Mouse (Mus musculus): ENCODE data around the gene Ly6g6c.

The Ly6g6c gene

DNA sequence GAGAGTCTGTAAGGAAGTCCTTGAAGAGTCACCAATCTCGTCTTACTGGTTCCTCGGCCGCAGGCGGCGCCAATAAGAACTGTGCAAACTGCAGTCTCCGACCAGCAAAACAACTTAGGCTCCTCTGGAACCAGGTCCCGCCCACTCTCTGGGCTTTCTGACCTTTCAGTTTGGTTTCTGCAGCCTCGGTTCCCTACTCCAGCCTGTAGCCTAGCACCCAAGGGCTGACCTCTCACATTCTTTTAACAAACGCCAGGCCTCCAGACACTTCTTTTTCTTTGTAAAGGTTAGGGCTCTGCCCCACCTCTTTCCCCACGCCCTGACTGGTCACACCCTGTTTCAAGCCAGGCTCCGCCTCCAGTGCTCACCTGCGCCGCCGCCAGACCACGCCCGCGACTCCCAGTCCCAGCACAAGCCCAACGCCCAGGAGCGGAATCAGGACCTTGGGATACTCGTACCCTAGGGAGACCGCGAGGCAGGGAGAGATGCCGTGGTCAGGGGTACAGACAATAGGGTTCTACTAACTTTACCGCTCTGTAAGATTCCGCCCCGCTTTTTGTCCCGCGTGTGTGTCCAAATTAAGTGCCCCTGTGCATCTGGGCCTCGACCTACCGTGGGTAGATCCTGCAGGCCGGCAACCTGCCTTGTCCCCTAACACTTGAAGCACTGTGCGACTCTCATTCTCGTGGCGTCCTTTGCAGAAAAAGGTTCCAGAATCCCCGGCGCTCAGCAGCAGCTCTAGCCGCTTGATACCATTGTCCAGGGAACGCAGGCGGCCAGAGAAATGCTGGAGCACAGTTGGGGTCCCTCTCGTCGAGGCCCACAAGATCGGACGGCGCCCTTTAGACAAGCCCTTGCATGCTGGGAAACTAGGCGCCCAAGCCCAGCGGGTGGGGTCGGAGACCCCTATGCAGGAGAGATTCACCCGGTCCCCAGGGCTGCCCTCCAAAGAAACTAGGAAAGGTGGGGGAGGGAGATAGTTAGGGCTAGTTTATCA, at the start of gene Ly6g6c:
Gene Ly6g6c (plus strand): TSS at position 438 of the 997 bp plus-strand sequence.
- peak; percentile 75 to 80 for DNase-seq (ENCODE audit: low spot score in 2 of 2)

DNA sequence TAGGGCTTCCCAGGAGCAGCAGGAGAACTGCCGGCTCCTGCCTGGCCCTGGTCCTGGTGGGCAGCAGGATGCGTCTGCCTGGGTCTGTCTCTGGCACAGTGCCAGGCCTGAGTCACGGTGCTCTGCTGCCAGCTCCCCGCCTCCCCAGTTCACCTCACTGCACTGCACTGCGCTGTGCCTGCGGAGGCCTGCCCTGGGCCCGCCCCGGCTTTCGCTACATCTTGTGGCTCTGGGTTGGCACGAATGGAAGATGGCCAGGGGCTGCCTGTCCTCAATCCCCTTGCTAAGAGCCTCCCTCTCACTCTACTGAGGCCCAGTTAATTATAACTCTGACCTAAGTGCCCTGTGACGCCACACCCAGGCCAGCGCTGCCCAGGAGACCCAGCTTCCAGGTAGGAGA, 48.8 kb upstream of the Ly6g6c start, which contains the start of gene Vwa7:
Gene Vwa7 (plus strand): TSS at position 204 of the 400 bp plus-strand sequence.
- peak; percentile 52 to 75 for DNase-seq (ENCODE audit: low spot score in 2 of 2)

DNA sequence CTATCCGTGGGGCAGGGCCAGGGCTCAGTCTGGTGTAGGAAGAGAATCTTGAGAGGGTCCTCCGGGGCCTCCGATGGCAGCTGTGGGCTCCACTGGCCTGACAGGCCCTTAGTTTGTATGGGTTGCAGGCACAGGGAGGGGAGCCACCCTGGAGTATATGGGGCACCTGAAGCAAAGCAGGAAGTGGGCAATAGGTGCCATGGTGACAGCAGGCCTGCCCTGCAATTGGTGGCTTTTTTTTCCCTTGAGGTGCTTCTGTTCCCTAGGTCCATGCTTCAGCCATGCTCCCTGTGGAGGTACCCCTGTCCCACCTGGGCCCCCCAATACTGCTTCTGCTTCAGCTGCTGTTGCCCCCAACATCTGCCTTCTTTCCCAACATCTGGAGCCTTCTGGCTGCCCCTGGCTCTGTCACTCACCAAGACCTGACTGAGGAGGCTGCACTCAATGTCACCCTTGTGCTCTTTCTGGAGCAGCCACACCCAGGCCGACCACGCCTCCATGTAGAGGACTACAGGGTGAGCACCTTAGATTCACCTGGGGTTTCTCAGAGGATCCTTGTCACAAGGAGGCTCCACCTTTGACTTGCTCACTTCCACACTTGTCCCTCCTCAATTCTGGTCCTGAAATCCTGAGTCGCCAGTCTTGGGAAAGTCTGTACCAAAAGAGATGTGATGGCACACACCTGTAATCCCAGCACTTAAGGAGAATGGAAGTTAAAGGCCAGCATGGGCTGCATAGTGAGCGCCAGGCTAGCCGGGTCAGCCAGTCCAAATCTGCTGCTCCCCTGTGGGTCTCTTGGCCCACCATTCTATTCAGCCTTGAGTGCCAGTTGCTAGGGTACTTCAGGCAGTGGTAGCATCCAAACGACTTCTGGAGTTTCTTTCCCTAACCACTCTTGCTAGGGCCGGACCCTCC, 48.1 kb upstream of the Ly6g6c start:
- DNase-seq (ENCODE audit: low spot score in 2 of 2) = no peak

DNA sequence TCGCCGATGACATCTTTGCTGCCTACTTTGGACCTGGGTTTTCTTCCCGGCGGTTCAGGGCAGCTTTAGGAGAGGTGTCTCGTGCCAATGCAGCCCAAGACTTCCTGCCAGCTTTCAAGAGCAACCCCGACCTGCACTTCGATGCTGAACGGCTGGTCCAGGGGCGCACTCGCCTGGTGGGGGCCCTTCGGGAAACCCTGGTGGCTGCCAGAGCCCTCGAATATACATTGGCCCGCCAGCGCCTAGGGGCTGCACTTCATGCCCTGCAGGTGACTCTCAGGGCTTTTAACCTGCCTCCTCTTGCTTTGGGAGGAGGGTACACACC, 47.5 kb upstream of the Ly6g6c start:
- DNase-seq (ENCODE audit: low spot score in 2 of 2) = no peak

DNA sequence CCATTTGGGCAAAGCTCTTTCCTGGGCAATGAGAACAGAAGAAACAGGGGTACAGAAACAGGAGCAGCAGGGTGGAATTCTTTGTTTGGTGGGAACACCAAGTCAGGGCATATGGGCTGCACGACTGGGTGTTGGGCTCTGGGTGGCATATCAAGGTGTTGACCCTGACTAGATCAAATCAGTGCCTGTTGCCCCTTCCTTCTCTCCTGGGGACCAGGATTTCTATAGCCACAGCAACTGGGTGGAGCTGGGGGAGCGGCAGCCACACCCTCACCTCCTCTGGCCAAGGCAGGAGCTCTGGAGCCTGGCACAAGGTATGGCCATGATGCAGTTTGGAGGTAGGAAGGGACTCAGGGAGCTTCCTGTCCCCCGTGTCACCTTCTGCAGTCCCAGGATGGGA, 47.0 kb upstream of the Ly6g6c start:
- DNase-seq (ENCODE audit: low spot score in 2 of 2) = no peak

DNA sequence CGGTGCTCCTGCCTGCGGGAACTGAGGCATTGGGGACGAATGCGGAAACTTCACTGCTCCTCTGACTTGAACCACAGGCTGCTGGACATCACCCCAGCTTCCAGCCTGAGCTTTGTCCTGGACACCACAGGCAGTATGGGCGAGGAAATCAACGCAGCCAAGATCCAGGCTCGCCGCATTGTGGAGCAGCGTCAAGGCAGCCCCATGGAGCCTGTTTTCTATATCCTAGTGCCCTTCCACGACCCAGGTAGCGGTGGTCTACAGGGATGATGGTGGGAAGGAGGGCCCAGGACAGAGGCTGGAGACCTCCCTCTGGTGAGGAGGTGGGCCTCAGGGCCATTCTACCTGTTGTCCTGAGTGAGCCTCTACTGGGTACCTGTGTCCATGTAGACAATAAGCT, 45.3 kb upstream of the Ly6g6c start:
- no peak for DNase-seq (ENCODE audit: low spot score in 2 of 2)

DNA sequence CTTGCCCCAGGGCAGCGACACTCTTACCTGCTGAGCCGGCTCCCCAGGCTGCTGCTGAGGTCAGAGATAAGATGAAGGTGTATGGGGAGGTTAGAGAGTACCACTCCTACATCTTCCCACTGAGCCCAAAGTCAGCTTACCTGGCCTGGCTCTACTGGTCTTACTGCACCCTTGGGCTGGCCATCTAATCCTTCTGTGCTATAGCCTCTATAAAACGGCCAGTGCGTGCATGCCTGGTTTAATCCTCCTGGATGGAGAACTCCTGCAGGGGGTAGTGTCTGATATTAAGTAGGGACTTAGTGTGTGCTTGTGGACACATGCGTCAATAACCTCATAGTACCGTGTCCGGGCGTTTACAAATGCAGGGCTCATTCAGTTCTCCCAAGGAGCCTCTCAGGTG, 44.6 kb upstream of the Ly6g6c start:
- no peak for DNase-seq (ENCODE audit: low spot score in 2 of 2)

DNA sequence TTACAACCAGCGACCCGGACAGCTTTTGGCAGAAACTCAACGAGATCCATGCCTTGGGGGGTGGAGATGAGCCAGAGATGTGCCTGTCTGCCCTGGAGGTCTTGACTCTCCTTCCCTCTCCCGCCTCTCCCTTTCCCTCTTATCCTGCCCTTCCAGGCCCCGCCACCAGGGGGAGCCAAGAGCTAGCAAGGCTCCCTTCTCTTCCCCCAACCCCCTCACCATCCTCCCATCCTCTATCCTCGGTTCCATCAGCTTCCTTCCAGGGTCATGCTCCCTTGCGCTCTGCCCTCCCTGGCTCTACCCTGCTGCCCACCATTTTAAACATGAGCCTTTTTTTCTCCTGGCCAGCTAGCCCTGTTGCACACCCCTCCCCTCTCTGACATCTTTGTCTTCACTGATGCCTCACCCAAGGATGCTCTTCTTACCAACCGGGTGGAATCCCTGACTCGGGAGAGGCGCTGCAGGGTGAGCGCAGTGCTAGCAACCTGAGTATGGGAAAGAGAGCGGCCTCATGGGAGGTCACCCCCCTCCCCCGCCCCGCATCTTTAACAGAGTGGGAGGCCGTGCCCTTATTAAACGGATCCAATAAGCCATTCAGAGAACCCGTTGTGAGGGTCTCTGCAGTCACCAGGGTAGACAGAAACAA, 43.9 kb upstream of the Ly6g6c start:
- DNase-seq (ENCODE audit: low spot score in 2 of 2) = peak; percentile 75 to 87

DNA sequence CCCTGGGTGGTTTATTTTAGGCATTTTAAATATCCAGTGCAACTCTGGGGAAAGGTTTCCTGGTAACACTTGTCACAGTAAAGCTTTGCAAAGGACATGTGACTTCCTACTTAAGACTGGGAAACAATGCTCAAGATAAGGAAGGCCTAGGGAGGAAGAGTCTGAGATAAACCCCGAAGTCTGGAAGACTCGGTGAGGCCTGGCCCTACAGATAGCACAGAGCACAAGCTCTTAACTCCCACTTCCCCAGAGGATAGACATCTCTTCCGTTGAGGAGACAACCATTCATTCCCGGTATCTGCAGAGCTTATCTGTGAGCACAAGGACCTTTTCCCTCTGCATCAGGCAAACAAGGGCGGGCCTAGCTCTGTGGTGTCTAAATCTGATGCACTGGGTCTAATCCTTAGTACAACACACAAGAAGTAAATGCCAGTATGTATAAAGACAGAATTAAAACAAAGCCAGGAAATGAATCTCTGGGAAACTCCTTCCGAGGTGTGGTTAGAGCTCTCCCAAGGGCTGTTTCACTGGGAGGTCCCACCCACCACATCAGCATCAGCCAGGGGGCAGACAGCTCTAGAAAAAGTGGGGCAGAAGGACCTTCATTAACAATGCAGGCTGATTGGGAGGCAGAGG, 43.2 kb upstream of the Ly6g6c start:
- no peak for DNase-seq (ENCODE audit: low spot score in 2 of 2)

DNA sequence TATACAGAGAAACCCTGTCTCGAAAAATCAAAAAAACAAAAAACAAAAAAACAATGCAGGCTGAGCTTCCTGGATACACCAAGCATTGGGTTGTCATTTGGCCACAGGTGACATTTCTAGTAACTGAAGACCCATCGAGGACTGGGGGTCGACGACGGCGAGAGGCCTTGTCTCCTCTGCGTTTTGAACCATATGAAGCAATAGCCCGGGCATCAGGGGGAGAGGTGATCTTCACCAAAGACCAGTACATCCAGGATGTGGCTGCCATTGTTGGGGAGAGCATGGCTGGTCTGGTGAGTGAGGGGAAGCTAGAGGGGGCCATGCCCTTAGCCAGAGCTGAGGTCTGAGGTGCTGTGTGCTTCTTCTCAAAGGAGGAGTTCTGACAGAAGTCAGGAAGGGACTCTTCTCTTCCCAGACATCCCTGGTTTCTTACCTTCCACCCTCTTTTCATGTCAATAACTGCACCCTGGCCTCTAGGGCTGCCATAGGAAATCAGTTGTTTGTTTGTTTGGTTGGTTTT, 42.6 kb upstream of the Ly6g6c start:
- DNase-seq (ENCODE audit: low spot score in 2 of 2) = no peak

DNA sequence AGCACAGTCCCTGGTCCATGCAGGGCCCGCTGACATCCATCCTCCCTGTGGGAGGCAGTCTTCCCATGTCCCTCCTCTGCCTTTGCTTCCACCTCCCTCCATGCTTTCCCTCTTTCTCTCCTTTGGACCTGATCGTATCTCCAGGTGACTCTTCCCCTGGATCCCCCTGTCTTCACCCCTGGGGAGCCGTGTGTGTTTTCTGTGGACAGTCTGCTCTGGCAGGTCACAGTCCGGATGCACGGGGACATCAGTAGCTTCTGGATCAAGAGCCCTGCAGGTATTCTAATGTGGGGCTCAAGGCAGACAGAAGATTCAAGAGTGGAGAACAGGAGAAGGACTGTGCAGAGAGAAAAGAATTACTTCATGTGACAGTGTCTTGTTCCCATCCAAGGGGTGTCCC, 42.0 kb upstream of the Ly6g6c start:
- no peak for DNase-seq (ENCODE audit: low spot score in 2 of 2)

DNA sequence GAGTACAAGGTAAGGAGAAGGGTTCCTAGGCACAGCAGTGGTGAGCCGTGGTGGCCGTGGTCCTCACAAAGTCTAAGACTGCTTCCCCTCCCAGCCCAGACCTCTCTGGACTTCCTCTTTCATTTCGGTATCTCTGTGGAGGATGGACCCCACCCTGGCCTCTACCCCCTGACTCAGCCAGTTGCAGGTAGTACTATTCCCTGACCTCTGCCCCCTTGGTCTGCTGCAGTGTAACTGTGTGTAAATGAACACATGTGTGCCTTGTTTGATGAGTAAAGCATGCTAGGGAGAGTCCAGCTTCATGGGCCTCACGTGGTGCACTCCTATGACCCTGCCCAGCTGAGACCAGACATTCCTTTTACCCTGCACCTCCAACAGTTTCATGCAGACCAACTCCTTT, 41.4 kb upstream of the Ly6g6c start:
- no peak for DNase-seq (ENCODE audit: low spot score in 2 of 2)

DNA sequence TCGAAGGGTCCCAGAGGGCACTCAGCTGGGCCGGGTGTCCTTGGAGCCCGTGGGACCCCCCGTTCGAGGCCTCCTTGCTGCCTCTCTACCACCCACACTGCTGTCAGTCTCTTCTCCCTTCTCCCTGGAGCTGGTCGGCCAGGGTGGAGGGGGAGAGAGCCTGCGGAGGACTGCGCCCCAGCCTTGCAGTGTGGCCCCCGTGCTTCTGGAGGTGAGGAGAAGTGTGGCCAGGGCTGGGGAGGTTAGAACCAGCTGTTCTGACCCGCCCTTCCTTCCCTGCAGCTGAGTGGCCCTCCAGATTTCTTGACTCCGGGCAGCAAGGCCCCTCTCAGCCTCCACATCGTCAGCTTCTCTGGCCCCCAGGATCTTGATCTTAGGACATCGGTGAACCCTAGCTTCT, 40.9 kb upstream of the Ly6g6c start:
- no peak for DNase-seq (ENCODE audit: low spot score in 2 of 2)

DNA sequence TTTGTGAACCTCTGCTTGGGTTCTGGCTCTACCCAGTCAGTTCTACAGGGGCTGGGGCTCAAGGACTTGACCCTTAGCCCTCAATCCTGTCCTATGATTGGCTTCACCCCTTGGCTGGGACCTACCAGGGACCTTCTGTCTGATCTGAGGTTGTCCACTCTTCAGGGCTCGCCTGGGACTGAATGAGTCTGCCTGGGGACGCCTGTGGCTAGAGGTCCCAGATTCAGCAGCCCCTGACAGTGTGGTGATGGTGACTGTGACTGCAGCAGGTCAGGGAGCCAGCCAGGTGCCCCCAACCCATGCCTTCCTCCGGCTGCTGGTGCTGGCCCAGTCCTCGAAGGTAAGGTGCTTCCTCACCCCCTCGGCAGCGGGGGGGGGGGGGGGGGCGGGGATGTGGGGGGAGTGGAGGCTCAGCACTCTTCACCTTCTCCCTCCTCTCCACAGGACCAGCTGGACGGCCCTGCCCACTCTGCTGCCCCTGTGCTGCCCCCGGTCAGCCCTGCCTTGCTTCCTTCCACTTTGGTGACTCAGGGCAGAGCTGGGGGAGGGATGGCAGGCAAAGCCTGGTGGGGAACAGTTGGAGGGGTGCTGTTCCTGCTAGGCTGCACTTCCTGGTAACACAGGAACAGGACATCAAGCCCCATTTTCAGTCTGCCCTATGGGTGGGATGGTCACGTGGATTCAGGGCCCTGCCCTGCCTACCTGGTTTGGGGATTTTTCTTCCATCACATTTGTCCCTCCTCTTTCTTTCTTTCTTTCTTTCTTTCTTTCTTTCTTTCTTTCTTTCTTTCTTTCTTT, 40.3 kb upstream of the Ly6g6c start:
- no peak for DNase-seq (ENCODE audit: low spot score in 2 of 2)

DNA sequence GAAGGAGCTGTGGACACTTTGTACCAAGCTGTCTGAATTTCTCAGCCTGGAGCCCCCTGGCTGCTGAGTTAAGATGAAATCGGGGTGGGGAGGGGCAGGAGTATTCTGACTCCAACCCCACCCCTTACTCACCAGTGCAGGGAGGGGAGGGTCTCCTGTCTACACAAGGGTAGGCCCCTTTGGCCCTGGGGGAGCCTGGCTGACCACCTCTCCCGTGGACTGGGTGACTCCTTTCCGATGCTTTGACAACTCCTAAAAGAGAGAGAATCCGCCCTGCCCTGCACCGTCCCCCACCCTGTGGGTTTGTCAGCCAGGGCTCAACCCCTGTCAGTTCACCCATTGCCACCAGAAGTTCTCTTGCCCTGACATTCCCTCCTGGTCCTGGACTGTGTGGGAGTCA, 39.0 kb upstream of the Ly6g6c start:
- no peak for DNase-seq (ENCODE audit: low spot score in 2 of 2)

DNA sequence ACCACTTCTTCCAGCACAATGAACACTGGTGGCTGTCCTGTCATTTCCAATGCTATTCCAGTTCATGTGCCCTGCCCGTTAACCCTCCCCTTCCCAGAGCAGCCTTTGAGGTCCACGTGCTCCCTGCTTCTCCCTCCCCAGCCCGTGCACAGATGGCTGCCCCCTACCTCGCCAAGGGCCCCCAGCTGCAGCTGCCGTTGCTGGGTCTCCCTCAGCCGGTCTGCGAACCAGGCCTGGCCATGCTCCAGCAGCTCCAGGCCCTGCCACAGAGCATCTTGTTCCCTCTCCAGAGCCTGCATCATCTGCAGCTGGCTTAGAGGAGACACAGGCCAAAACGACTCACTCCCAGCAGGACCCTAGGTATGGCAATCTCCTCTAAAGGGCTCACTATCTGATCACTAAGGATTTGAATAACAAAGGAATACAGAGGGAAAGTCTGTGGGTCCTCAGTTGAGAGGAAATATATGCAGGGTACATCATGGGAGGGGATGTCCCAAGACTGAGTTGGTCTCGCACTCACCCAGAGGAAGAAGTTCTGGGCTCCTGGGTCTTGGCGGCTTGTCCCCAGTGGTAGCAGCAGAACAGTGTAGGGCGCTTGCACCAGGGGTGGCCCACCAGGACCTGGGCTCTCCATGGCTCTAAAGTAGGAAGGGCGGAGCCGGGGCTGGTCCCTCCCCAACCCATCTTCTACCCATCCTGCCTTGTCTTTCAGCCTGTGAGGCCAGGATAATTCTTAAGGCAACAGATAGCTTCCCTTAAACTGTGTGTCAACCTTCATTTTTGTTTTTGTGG, 37.7 kb upstream of the Ly6g6c start, which contains the start of gene Sapcd1:
Gene Sapcd1 (minus strand): TSS at position 740 of the 792 bp plus-strand sequence.
- no peak for DNase-seq (ENCODE audit: low spot score in 2 of 2)

DNA sequence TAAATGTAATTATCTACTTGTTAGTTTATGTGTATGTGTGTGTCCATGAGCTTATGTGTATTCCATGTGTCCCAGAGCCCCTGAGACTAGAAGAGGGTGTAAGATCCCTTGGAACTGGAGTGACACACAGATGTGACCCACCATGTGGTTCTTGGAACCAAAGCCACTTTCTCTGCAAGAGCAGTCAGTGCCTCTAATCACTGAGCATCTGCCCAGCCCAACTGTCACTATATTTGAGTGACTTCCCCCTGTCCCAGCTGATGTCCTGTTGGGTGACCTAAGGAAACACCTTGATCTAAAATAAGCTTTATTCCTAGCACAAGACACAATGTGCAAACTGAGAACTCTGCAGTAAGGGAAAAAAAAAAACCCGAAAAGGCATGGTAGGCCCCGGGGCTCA, 36.9 kb upstream of the Ly6g6c start:
- no peak for DNase-seq (ENCODE audit: low spot score in 2 of 2)

DNA sequence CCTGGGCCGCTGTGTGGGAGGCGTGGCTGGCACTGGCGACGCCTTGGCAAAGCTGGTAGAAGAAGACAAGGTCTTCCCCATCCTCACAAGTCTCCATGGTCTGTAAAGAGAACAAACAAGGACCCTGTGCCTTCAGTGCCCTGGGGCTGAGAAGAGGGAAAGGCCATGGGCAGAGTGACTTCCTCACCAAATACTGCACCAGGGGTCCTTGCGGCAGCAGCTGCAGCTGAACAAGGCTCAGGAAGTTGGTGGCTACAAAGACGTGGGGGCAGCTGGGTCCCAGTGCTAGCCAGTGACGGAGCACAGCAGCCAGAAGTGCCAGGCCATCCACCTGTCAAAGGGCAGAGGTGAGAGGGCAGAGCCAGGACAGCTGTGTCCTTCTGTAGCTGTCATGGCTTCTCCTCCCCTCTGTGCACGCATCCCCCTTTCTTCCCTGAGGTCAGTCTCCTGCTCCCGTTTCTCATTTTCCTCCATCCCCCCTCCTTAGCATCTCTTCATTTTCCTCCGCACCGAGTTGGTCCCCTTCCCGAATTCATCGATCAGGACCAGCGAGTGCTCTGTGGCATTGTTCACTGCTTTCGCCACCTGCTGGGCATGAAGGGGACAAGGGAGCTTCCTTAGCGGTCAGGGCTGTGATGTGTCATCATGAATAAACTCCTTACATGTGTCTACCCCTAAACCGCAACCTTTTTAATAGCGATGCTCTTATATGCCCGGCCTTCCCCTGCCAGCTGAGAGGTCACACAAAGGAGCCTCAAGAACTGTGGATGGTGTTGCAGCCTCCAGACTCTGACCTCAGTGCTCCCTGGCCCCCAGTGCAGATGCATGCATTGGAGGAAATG, 35.3 kb upstream of the Ly6g6c start:
- DNase-seq (ENCODE audit: low spot score in 2 of 2) = no peak

DNA sequence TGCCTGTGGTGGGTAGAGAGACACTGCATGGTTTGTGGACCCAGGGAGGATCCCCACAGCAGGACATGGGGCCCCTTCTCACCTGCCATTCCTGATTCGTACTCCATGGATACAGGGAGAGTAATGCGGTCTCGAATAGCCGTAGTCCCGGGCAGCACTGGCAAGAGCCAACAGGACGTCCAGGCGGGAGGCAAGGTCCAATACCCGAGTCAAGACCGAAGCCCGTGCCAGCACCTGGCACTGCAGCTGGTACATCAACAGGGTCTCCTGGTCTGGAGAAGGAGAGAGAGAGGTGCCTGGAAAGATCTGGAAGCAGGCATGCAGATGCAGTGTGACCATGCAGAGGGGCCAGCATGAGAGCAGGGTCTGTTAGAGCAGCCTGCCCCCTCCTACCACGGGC, 33.9 kb upstream of the Ly6g6c start:
- no peak for DNase-seq (ENCODE audit: low spot score in 2 of 2)
